Mouse (Mus musculus): ENCODE results near the gene Vmn1r208. TPM values are rescaled to one million over a fixed set of nuclear protein-coding genes. Genes with fewer than 3 reads are reported as not detected.
"Not testable (repeated sequence)": the region's sequence is repeated elsewhere in the genome, so short reads cannot be mapped to it uniquely, and the experiment has no call there.

Gene Vmn1r208
- not detected for total RNA-seq (2021)

- DNase-seq (ENCODE audit: low spot score in 2 of 2); intact Hi-C loops (cut with DNase I): not testable (repeated sequence)
Measured at GRCm38 (mm10) chr13:22777300-22777699, at the start of gene Vmn1r208. Vmn1r208 (minus strand) TSS chr13:22777400.

GRCm38 (mm10) chr13:22821601-22822000 is 44.4 kb upstream of the Vmn1r208 start:
- intact Hi-C loops (cut with DNase I); DNase-seq (ENCODE audit: low spot score in 2 of 2): not testable (repeated sequence)

- DNase-seq (ENCODE audit: low spot score in 2 of 2); intact Hi-C loops (cut with DNase I): not testable (repeated sequence)
Measured at GRCm38 (mm10) chr13:22809582-22809981, 32.4 kb upstream of the Vmn1r208 start, which contains the start of gene Vmn1r209. Vmn1r209 (minus strand) TSS chr13:22809682.

GRCm38 (mm10) chr13:22788096-22788495 is 10.9 kb upstream of the Vmn1r208 start:
- intact Hi-C loops (cut with DNase I); DNase-seq (ENCODE audit: low spot score in 2 of 2): not testable (repeated sequence)

- intact Hi-C loops (cut with DNase I), result loop anchor here (5.0 kb wide), 1 partner anchor 87 kb away; no protein-coding TSS in a partner anchor
- not testable (repeated sequence) for DNase-seq (ENCODE audit: low spot score in 2 of 2)
Measured at GRCm38 (mm10) chr13:22784159-22784558, 7.0 kb upstream of the Vmn1r208 start.

- intact Hi-C loops (cut with DNase I); DNase-seq (ENCODE audit: low spot score in 2 of 2): not testable (repeated sequence)
Measured at GRCm38 (mm10) chr13:22771592-22771991, 5.6 kb downstream of the Vmn1r208 start.

- DNase-seq (ENCODE audit: low spot score in 2 of 2), result peak in 1 of 2 experiments; percentile 1
- intact Hi-C loops (cut with DNase I), result loop anchor here (5.0 kb wide), 1 partner anchor 520 kb away; no protein-coding TSS in a partner anchor
Measured at GRCm38 (mm10) chr13:22747524-22747923, 29.7 kb downstream of the Vmn1r208 start.

- DNase-seq (ENCODE audit: low spot score in 2 of 2); intact Hi-C loops (cut with DNase I): not testable (repeated sequence)
Measured at GRCm38 (mm10) chr13:22729529-22729928, 47.7 kb downstream of the Vmn1r208 start, which contains the start of gene Vmn1r207-ps. Vmn1r207-ps (minus strand) TSS chr13:22729629.

Other genes starting within 250 kb of the Vmn1r208 start
- gene Vmn1r204, start 224.2 kb downstream of the Vmn1r208 start, total RNA-seq (2021), result not detected
- not detected for gene Vmn1r205, start 184.4 kb downstream of the Vmn1r208 start, total RNA-seq (2021)
- gene Vmn1r206, start 153.1 kb downstream of the Vmn1r208 start, total RNA-seq (2021), result under 1 TPM in 1 of 2 experiments, not detected in 1; 0.32 TPM
- gene Vmn1r207-ps, start 47.8 kb downstream of the Vmn1r208 start, total RNA-seq (2021), result under 1 TPM; 0.07 to 0.11 TPM
- gene Vmn1r209, start 32.3 kb upstream of the Vmn1r208 start, total RNA-seq (2021), result under 1 TPM in 1 of 2 experiments, not detected in 1; 0.07 TPM
- not detected for gene Vmn1r210, start 53.9 kb upstream of the Vmn1r208 start, total RNA-seq (2021)
- gene Vmn1r211, start 80.2 kb upstream of the Vmn1r208 start, total RNA-seq (2021), result not detected
- gene Vmn1r212, start 106.8 kb upstream of the Vmn1r208 start, total RNA-seq (2021), result not detected
- not detected for gene Vmn1r213, start 230.3 kb upstream of the Vmn1r208 start, total RNA-seq (2021)